Mouse (Mus musculus): Measurements from ENCODE around the gene Lama5. TPM values are rescaled to one million over a fixed set of nuclear protein-coding genes. Genes with fewer than 3 reads are reported as not detected.

Lama5 gene
- polyA plus RNA-seq, 1 experiment from 2014 or later = 1.6 TPM

DNA sequence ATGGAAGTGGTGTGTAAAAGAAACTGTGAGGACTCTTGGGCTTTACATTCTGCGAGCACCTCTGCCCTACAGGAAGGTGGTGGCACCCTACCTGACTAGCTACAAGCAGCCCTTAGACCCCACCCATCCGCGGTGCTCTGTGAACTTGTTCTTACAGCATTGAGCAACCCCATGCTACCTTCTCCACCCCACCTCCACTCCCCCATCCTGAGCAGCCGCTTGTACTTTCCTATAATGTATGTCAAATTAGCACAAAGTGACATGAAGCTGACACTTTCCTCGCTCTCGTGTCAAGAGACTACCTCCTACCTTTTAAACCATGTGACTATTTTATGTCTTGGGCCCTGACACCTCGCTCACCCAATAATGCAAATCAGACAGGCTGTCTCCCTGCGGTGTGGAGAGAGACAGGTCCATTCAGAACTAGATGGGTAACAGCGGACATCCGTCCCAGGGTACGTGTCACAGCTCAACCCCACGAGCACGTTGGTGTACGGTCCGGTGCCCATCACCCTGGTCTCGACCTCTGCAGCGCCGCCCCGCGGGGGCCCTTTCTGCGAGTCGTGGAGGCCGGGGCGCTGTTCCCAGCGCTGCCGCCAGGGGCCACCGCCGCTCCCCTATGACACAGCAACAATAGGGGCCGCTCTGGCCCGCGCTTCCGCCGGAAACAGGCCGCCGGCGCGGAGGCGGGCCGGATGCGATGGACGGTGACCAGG, 54.7 kb downstream of the Lama5 start, which contains the start of gene Adrm1:
Adrm1 (plus strand) TSS at position 680 of the 716 bp plus-strand sequence.
- H3K36me3 ChIP-seq (replicated peaks) = peaks cover 32% of the 10 kb centered on the region
- no peaks in the 10 kb centered on the region for H3K9me3 ChIP-seq (replicated peaks)
- no peaks in the 10 kb centered on the region for H3K27me3 ChIP-seq
- peaks cover 25% of the 10 kb centered on the region for H3K4me1 ChIP-seq (replicated peaks)
- H3K4me3 ChIP-seq (replicated peaks) = peak within 1 kb of the TSS; percentile 97
- H3K27ac ChIP-seq (replicated peaks) = peak within 1 kb of the TSS; percentile 93
- peak within 1 kb of the TSS; percentile 97 for H3K9ac ChIP-seq
- WGBS (ENCODE audit: insufficient replicate concordance) = 4% methylated on average over 41 of the region's 41 CpGs
- H3K4me2 ChIP-seq = peak within 1 kb of the TSS; percentile 93
- peak; percentile 97 for ATAC-seq (ENCODE audit: insufficient read depth)

DNA sequence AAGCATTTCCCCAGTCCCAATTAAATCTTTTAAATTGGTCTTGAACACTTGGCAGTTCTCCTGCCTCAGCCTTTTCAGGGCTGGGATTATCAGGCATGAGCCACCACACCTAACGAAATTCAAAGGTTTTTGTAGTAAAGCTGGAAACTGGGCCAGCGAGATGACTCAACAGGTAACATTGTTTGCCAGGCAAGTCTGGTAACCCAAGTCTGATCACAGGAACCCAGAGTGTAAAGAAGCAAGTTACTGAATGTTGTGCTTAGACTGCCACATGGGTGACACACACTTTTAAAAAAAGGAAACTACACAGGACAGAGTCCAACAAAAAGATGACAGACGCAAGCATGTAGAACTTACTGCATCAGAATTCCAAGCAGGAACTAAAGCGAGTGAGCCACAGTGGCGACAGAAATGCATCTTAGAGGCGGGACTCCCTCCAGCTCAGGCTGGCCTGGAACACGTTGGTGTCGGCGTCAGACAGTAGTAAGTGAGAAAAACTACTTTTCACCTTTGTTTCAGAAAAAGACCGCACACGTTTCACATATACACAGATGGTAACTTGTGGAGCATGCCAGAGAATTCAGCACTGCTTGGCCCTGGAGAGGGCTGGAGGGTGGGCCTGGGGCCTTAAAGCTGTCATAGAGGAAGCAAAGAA, 55.4 kb downstream of the Lama5 start:
- Histone ChIP-seq H3K27ac (replicated peaks) (no peak overlapping the region), H3K27me3 (no peaks in the 10 kb centered on the region), H3K9me3 (replicated peaks) (no peaks in the 10 kb centered on the region), H3K4me3 (replicated peaks) (peak overlapping the region; percentile 97; the same call in 1 of the 2 replicates), H3K9ac (no peak overlapping the region), H3K4me2 (peak overlapping the region; percentile 93; the same call in 1 of the 2 replicates), H3K4me1 (replicated peaks) (peaks cover 25% of the 10 kb centered on the region), H3K36me3 (replicated peaks) (peaks cover 25% of the 10 kb centered on the region)
- 77% methylated on average over 11 of the region's 11 CpGs for WGBS (ENCODE audit: insufficient replicate concordance)
- ATAC-seq (ENCODE audit: insufficient read depth) = no peak

DNA sequence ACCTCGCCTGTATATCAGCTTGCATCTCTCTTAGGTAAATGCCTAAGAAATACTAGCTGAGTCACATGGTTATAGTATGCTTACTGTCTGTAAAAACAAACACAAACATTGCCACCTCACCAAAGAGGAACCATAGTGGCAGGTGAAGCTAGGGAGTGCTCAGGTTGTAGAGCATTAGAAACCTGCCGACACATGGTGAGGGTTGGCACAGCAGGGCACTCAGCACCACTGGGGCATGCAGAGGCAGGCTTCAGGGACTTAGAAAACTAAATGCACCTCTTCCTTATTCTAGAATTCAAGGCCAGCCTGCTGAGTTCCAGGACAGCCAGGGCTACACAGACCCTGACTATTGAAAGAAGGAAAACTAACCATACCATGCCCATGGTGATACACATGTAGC, 58.8 kb downstream of the Lama5 start:
- H3K9ac ChIP-seq = no peak overlapping the region
- H3K36me3 ChIP-seq (replicated peaks) = peaks cover 9% of the 10 kb centered on the region; the same call in 1 of the 2 replicates
- H3K4me2 ChIP-seq = no peak overlapping the region
- 67% methylated on average over 2 of the region's 2 CpGs for WGBS (ENCODE audit: insufficient replicate concordance)
- ATAC-seq (ENCODE audit: insufficient read depth) = no peak
- H3K4me1 ChIP-seq (replicated peaks) = peaks cover 9% of the 10 kb centered on the region
- H3K27me3 ChIP-seq = no peaks in the 10 kb centered on the region
- no peak overlapping the region for H3K4me3 ChIP-seq (replicated peaks)
- H3K27ac ChIP-seq (replicated peaks) = no peak overlapping the region
- no peaks in the 10 kb centered on the region for H3K9me3 ChIP-seq (replicated peaks)

DNA sequence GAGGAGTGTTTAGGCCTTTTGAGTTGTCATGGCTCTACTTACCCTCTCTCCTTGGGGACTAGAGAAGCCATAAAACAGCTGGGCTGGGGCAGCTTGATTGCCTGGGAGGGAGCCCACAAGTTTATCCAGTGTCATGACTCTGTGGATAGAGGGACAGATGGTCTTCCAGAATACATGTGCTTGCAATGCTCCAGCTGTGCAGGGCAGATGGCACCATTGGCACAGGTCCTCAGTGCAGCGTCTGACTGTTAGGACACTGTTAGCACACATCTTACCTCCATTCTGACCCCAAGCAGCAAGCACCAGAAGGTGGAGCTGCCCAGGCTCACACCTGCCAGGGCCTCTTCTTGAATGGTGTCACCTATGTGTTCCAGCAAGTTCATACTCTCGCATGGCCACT, 59.8 kb downstream of the Lama5 start:
- Histone ChIP-seq H3K4me1 (replicated peaks) (peaks cover 6% of the 10 kb centered on the region), H3K9ac (no peak overlapping the region), H3K27me3 (no peaks in the 10 kb centered on the region), H3K27ac (replicated peaks) (no peak overlapping the region), H3K9me3 (replicated peaks) (no peaks in the 10 kb centered on the region), H3K36me3 (replicated peaks) (peaks cover 16% of the 10 kb centered on the region; the same call in 1 of the 2 replicates), H3K4me2 (no peak overlapping the region), H3K4me3 (replicated peaks) (no peak overlapping the region)
- no peak for ATAC-seq (ENCODE audit: insufficient read depth)
- WGBS (ENCODE audit: insufficient replicate concordance) = 78% methylated on average over 2 of the region's 2 CpGs

DNA sequence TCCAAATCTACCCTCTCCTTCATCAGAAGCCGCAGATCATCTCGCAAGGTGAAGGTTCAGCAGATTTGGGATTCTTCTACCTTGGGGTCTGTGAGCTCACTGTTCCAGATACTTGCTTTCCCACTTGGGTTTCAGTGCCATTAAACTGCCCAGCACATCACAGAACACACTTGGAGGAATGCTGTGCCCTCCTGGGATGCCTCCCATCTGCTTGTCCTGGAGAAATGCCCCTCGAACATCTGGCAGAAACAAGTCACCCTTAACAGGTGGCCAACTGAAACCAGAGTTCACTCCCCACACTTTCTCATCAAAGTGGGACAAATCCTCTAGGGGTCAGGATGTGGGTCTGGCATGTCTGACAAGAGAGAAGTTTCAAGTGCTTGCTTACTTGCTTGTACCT, 67.0 kb downstream of the Lama5 start:
- ATAC-seq (ENCODE audit: insufficient read depth) = no peak
- peaks cover 60% of the 10 kb centered on the region for H3K36me3 ChIP-seq (replicated peaks)
- H3K27ac ChIP-seq (replicated peaks) = no peak overlapping the region
- H3K4me3 ChIP-seq (replicated peaks) = no peak overlapping the region
- WGBS (ENCODE audit: insufficient replicate concordance) = 68% methylated on average over 3 of the region's 3 CpGs
- no peaks in the 10 kb centered on the region for H3K27me3 ChIP-seq
- no peaks in the 10 kb centered on the region for H3K4me1 ChIP-seq (replicated peaks)
- no peaks in the 10 kb centered on the region for H3K9me3 ChIP-seq (replicated peaks)
- H3K4me2 ChIP-seq = no peak overlapping the region
- no peak overlapping the region for H3K9ac ChIP-seq

DNA sequence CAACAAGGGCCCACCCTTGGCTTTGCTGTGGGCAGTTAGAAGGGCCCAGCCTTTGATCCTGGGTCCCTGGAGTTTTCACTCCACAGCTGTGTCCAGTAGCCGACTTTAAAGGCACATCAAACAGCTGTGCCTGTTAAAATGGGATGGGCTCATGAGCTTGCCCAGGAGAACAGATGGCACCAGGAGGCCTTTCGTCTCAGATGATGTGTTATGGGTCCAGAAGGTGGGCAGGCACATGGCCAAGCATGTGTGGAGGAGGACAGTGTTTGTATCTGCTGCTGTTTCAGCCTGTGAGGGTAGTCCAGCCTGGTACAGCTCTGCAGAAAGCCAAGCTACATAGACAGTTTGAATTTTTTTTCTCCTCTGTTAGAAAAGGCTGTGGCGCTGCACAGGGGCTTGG, 70.9 kb downstream of the Lama5 start:
- 58% methylated on average over 3 of the region's 3 CpGs for WGBS (ENCODE audit: insufficient replicate concordance)

DNA sequence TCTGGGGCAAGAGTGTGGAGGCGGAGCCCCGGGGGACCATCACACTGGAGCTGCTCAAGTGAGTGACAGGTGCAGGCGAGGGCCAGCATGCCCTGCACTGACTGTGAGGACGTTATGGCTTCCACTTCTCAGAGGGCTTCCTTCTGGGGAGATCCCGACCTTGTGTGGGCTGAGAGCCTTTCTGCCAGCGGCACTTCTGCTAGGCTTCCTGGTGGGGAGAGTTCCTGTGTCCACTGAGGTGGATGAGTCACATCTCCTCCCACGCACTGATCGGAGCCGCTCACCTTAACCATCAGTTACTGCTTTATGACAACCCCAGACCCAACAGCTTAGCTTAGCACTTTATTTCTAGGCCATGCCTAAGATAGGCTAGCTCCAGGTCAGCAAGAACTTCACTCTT, 77.1 kb downstream of the Lama5 start:
- Histone ChIP-seq H3K9ac (no peak overlapping the region), H3K4me2 (no peak overlapping the region), H3K27me3 (no peaks in the 10 kb centered on the region), H3K9me3 (replicated peaks) (no peaks in the 10 kb centered on the region), H3K36me3 (replicated peaks) (peaks cover 51% of the 10 kb centered on the region), H3K27ac (replicated peaks) (no peak overlapping the region), H3K4me1 (replicated peaks) (no peaks in the 10 kb centered on the region), H3K4me3 (replicated peaks) (no peak overlapping the region)
- 74% methylated on average over 9 of the region's 9 CpGs for WGBS (ENCODE audit: insufficient replicate concordance)
- no peak for ATAC-seq (ENCODE audit: insufficient read depth)

More for the DNA sequence above, 70.9 kb downstream of the Lama5 start:
- Histone ChIP-seq H3K9me3 (replicated peaks) (no peaks in the 10 kb centered on the region), H3K27ac (replicated peaks) (no peak overlapping the region), H3K36me3 (replicated peaks) (peaks cover 62% of the 10 kb centered on the region), H3K27me3 (no peaks in the 10 kb centered on the region), H3K9ac (no peak overlapping the region), H3K4me3 (replicated peaks) (no peak overlapping the region), H3K4me2 (no peak overlapping the region), H3K4me1 (replicated peaks) (no peaks in the 10 kb centered on the region)
- ATAC-seq (ENCODE audit: insufficient read depth) = no peak

DNA sequence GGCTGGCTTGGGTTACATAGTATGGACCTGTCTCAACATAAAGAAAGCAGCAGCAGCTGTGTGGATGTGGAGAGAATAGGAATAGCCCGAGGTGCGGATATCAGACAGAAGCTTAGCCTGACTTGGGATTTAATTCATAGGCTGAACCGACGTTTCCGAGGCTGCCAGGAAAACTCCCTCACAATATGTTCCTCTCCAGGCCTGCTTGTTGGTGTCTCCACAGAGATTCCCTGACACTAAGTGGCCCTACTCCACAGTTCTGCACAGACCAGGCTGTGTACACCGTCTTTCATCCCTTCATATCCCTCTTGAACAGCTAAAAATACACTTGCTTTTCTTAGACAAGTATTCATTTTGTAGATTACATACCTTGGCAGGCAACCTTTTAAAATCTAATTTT, 78.3 kb downstream of the Lama5 start:
- Histone ChIP-seq H3K4me3 (replicated peaks) (no peak overlapping the region), H3K9ac (no peak overlapping the region), H3K36me3 (replicated peaks) (peaks cover 45% of the 10 kb centered on the region), H3K27me3 (no peaks in the 10 kb centered on the region), H3K4me1 (replicated peaks) (no peaks in the 10 kb centered on the region), H3K27ac (replicated peaks) (no peak overlapping the region), H3K4me2 (no peak overlapping the region), H3K9me3 (replicated peaks) (no peaks in the 10 kb centered on the region)
- no peak for ATAC-seq (ENCODE audit: insufficient read depth)
- WGBS (ENCODE audit: insufficient replicate concordance) = 71% methylated on average over 6 of the region's 6 CpGs

DNA sequence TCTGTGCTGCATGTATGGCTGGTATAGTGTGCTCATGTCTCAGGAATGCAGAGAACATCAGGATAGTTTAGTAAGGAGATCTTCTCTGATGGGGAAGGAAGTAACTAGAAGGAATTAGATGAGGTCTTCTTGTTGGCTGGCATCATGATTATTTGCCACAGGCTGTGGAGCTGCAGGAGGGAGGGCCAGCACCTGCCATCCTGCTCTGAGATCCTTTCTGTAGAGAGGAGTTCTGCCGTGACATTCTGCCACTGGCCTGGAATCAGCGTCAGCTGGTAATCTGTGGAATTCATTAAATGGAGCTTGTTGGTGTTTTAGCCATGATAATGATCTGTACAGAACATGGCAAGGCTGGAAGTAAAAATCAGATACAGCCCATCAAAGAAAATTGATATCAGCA, 79.6 kb downstream of the Lama5 start:
- Histone ChIP-seq H3K36me3 (replicated peaks) (peaks cover 54% of the 10 kb centered on the region), H3K9ac (no peak overlapping the region), H3K9me3 (replicated peaks) (no peaks in the 10 kb centered on the region), H3K4me3 (replicated peaks) (no peak overlapping the region), H3K27ac (replicated peaks) (no peak overlapping the region), H3K27me3 (no peaks in the 10 kb centered on the region), H3K4me1 (replicated peaks) (no peaks in the 10 kb centered on the region), H3K4me2 (no peak overlapping the region)
- ATAC-seq (ENCODE audit: insufficient read depth) = no peak
- WGBS (ENCODE audit: insufficient replicate concordance) = 75% methylated on average over 2 of the region's 2 CpGs

DNA sequence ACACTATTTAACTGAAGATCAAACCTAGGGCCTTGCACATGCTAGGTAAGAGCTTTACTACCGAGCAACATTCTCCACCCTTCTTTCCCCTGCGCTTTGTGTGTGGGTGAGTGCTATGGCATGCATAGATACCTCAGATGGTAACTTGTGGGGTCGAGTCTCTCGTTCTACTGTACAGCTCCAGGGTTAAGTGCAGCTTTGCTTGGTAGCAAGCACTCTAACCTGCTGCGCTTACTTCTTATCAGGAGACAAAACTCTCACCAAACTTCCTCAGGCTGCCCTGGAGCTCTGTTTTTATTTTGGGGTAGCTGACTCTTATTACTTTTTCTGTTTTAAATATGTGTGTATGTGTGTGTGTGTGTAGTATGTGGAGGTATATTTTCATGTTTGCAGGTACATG, 90.2 kb downstream of the Lama5 start:
- Histone ChIP-seq H3K9ac (no peak overlapping the region), H3K4me3 (replicated peaks) (no peak overlapping the region), H3K4me2 (no peak overlapping the region), H3K27ac (replicated peaks) (no peak overlapping the region), H3K9me3 (replicated peaks) (no peaks in the 10 kb centered on the region), H3K36me3 (replicated peaks) (peaks cover 13% of the 10 kb centered on the region; the same call in 1 of the 2 replicates), H3K4me1 (replicated peaks) (peaks cover 4% of the 10 kb centered on the region; the same call in 1 of the 2 replicates), H3K27me3 (no peaks in the 10 kb centered on the region)
- 31% methylated on average over 5 of the region's 5 CpGs for WGBS (ENCODE audit: insufficient replicate concordance)
- no peak for ATAC-seq (ENCODE audit: insufficient read depth)

DNA sequence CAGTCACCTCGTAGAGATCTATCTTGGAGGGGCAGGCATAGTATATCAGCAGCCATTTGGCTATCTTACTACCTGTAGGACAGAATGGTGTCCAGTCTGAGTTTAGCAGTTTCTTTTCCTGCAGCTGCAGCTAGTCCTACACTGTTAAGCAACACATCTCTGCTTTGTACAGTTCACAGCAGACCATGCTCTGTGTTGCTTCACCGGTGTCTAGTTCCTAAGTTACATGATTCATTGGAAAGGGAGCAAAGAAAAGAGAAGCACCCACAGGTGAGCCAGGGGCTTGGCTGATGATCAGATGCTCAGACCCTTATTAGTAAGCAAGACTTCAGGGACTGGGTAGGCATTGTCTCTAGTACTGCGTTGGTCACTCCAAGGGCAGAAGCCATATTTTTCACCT, 91.7 kb downstream of the Lama5 start:
- Histone ChIP-seq H3K27ac (replicated peaks) (no peak overlapping the region), H3K9me3 (replicated peaks) (no peaks in the 10 kb centered on the region), H3K9ac (no peak overlapping the region), H3K36me3 (replicated peaks) (peaks cover 9% of the 10 kb centered on the region; the same call in 1 of the 2 replicates), H3K4me2 (no peak overlapping the region), H3K27me3 (no peaks in the 10 kb centered on the region), H3K4me1 (replicated peaks) (peaks cover 4% of the 10 kb centered on the region; the same call in 1 of the 2 replicates), H3K4me3 (replicated peaks) (no peak overlapping the region)
- WGBS (ENCODE audit: insufficient replicate concordance) = 55% methylated on average over 3 of the region's 3 CpGs
- no peak for ATAC-seq (ENCODE audit: insufficient read depth)

Measured in liver, embryonic 15.5 days (tissue).